In genomic region chr12:85973526-85973925, GRCm38 (mm10) we compare ENCODE assay signal across 10 mouse cellular contexts.
A peak's percentile ranks its signal among the peaks of the same experiment; 100 is the strongest.
DNase-seq lines count a peak whose midpoint lies in the region; ATAC-seq lines count a peak whose summit lies in the region.
"Had no signal": no experiment of that assay in that cellular context is flagged by ENCODE, and none has a peak within 500 bp of the region (broad histone marks: within the 10 kb centered on the region; RNA-seq: fewer than 3 reads in every experiment).

No protein-coding gene starts in this region.

- no peaks in the 10 kb centered on the region for H3K27me3 ChIP-seq in heart, embryonic 12.5 days (replicated peaks)
- no peaks in the 10 kb centered on the region for H3K27me3 ChIP-seq in megakaryocyte, embryonic 14.5 days (replicated peaks)
- H3K27me3 ChIP-seq in midbrain, embryonic 11.5 days (ENCODE audit: control insufficient read depth, insufficient read depth, low read length) = no peaks in the 10 kb centered on the region

- H3K36me3 ChIP-seq in heart, embryonic 12.5 days = no peaks in the 10 kb centered on the region
- peaks cover 25% of the 10 kb centered on the region for H3K36me3 ChIP-seq in megakaryocyte, embryonic 14.5 days (replicated peaks; ENCODE audit: low read length)
- no peaks in the 10 kb centered on the region for H3K36me3 ChIP-seq in midbrain, embryonic 11.5 days (ENCODE audit: control insufficient read depth, insufficient read depth, low read length)
- H3K36me3 ChIP-seq: hindbrain, embryonic 10.5 days had no signal

- no peak overlapping the region for H3K4me2 ChIP-seq in heart, embryonic 12.5 days
- no peak overlapping the region for H3K4me2 ChIP-seq in midbrain, embryonic 11.5 days

- H3K27ac ChIP-seq in heart, embryonic 12.5 days (ENCODE audit: poor library complexity, severe bottlenecking) = no peak overlapping the region
- no peak overlapping the region for H3K27ac ChIP-seq in midbrain, embryonic 11.5 days (ENCODE audit: low read depth, low read length)
- H3K27ac ChIP-seq: hindbrain, embryonic 10.5 days had no signal

- intact Hi-C loops in heart, postnatal 36 days (cut with DNase I) = no loop called here

- H3K4me3 ChIP-seq in heart, embryonic 12.5 days = no peak overlapping the region
- peak overlapping the region; percentile 40 for H3K4me3 ChIP-seq in megakaryocyte, embryonic 14.5 days (replicated peaks)
- H3K4me3 ChIP-seq in midbrain, embryonic 11.5 days (ENCODE audit: low read depth, low read length) = no peak overlapping the region
- H3K4me3 ChIP-seq: hindbrain, embryonic 10.5 days had no signal

- H3K9ac ChIP-seq in heart, embryonic 12.5 days = no peak overlapping the region
- H3K9ac ChIP-seq in midbrain, embryonic 11.5 days (ENCODE audit: low read length) = no peak overlapping the region

- H3K4me1 ChIP-seq in heart, embryonic 12.5 days (replicated peaks) = peaks cover 24% of the 10 kb centered on the region
- H3K4me1 ChIP-seq in megakaryocyte, embryonic 14.5 days = peaks cover 68% of the 10 kb centered on the region
- no peaks in the 10 kb centered on the region for H3K4me1 ChIP-seq in midbrain, embryonic 11.5 days (ENCODE audit: control insufficient read depth, insufficient read depth, low read length)
- H3K4me1 ChIP-seq: hindbrain, embryonic 10.5 days had no signal

- 60% methylated on average over 4 of the region's 4 CpGs for WGBS in heart, embryonic 12.5 days
- 72% methylated on average over 4 of the region's 4 CpGs for WGBS in midbrain, embryonic 11.5 days

- peak; percentile 25; the same call in 1 of the 2 replicates for ATAC-seq in heart, embryonic 12.5 days (ENCODE audit: insufficient number of reproducible peaks, low FRiP score)
- no peak for ATAC-seq in cerebellum, adult (ENCODE audit: insufficient number of reproducible peaks, low FRiP score, low TSS enrichment)
- ATAC-seq in midbrain, embryonic 11.5 days (ENCODE audit: low FRiP score) = no peak

- H3K9me3 ChIP-seq in heart, embryonic 12.5 days (replicated peaks) = no peaks in the 10 kb centered on the region
- no peaks in the 10 kb centered on the region for H3K9me3 ChIP-seq in megakaryocyte, embryonic 14.5 days
- H3K9me3 ChIP-seq in midbrain, embryonic 11.5 days (ENCODE audit: control insufficient read depth, low read length) = no peaks in the 10 kb centered on the region
- H3K9me3 ChIP-seq: hindbrain, embryonic 10.5 days had no signal

- no peak for DNase-seq in heart, postnatal 36 days
- peak; percentile 63 for DNase-seq in CD4-positive, CD25-positive, alpha-beta regulatory T cell, adult 2 months (ENCODE audit: low read depth, low spot score)
- peak; percentile 33 for DNase-seq in heart, postnatal 4 days
- DNase-seq in MN1 (ENCODE audit: low spot score) = no peak
- DNase-seq in midbrain, embryonic 11.5 days (ENCODE audit: low spot score, missing footprints) = no peak
- DNase-seq: cerebellum, postnatal 36 days had no signal

Comparison
In these comparisons a context has a peak if more than half of its experiments do, and no peak if none do; other contexts are left out.
1. DNase-seq: peak in CD4-positive, CD25-positive, alpha-beta regulatory T cell, adult 2 months (single experiment) and heart, postnatal 4 days (single experiment); none in heart, postnatal 36 days (0 of 2), MN1 (single experiment) and midbrain, embryonic 11.5 days (single experiment).